Mouse (Mus musculus): ENCODE results near the gene E2f8. TPM values are rescaled to one million over a fixed set of nuclear protein-coding genes. Genes with fewer than 3 reads are reported as not detected.

E2f8 gene
- polyA plus RNA-seq, 1 experiment from 2014 or later: 5.5 TPM

DNA sequence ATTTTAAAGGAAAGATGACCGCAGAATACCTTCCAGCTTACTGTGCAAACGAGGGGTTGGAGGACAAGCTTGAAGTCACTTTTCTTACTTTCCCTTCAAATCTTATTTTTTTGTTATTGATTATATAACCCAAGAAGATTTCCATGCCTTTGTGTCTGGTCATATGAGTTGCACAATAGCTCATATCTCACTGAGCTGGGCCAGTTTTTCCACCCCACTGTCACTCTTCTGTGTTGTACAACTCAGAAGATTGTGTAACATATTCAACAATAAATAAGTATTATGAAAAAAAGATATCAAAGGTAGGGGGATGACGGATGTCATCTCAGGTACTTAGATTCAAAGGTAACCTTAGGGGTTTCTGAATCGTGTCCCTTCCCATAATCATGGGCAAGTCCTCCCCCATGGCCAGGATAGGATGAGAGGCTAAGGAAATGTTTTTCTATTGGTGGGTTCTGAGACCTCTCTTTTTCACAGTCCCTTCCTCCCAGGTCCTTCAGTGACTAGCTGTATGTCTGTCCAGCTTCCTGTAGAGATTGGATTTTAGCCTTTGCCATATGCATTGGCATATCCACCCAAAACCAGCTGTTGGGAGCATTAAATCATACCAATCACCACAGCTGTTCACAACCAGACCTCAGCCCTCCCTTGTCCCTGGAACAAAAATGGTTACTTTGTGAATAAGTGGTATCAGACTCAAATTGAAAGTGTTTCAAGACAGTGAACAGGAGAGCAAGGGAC lies 2.3 kb upstream of the E2f8 start:
- no peak for TF ChIP-seq CTCF (IDR thresholded peaks at IDR 0.05; ENCODE audit: low read depth)
- WGBS: 87% methylated on average over 4 of the region's 4 CpGs
- Histone ChIP-seq H3K4me1 (replicated peaks; ENCODE audit: insufficient read depth, low read length) (peaks cover 13% of the 10 kb centered on the region), H3K36me3 (ENCODE audit: insufficient read depth, low read length) (no peaks in the 10 kb centered on the region), H3K4me3 (replicated peaks; ENCODE audit: low read depth, low read length) (no peak overlapping the region), H3K9ac (ENCODE audit: low read depth, low read length) (no peak overlapping the region), H3K27ac (no peak overlapping the region), H3K27me3 (ENCODE audit: insufficient read depth, low read length) (no peaks in the 10 kb centered on the region), H3K9me3 (replicated peaks; ENCODE audit: low read length) (no peaks in the 10 kb centered on the region), H3K4me2 (ENCODE audit: low read length) (no peak overlapping the region)
- ATAC-seq (replicated peaks; ENCODE audit: low FRiP score, low read depth) (no peak), DNase-seq (ENCODE audit: low spot score) (no peak)

DNA sequence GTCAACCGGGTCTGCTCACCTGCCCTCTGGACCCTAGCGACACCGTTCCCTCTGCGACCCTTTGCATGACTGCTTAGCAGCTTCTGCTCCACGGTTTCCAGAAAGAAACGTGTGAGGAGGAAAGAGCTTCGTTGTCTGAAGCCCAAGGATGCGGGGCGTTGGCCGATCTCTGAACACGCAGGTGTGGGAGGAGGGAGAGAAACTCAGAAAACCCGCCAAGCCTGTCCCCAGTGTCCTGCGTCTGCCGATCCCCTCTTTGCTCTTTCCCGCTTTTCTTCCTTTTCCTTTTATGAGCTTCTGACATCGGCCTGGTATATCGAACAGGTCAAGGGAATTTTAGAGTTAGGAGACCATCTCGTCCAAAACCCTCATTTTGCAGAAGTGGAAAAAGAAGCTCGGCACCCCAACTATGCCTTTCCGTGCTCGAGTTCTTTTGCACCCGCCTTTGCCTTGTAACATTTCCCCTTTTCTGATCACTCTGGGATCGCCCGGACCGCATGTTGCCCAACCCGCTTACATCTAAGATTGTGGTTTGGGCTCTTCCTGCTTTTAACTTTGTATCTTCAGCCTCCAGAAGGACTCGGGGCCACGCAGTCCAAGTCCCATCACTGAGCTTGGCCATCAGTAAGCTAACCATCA lies 694 bp upstream of the E2f8 start:
- 1% methylated on average over 28 of the region's 28 CpGs for WGBS

DNA sequence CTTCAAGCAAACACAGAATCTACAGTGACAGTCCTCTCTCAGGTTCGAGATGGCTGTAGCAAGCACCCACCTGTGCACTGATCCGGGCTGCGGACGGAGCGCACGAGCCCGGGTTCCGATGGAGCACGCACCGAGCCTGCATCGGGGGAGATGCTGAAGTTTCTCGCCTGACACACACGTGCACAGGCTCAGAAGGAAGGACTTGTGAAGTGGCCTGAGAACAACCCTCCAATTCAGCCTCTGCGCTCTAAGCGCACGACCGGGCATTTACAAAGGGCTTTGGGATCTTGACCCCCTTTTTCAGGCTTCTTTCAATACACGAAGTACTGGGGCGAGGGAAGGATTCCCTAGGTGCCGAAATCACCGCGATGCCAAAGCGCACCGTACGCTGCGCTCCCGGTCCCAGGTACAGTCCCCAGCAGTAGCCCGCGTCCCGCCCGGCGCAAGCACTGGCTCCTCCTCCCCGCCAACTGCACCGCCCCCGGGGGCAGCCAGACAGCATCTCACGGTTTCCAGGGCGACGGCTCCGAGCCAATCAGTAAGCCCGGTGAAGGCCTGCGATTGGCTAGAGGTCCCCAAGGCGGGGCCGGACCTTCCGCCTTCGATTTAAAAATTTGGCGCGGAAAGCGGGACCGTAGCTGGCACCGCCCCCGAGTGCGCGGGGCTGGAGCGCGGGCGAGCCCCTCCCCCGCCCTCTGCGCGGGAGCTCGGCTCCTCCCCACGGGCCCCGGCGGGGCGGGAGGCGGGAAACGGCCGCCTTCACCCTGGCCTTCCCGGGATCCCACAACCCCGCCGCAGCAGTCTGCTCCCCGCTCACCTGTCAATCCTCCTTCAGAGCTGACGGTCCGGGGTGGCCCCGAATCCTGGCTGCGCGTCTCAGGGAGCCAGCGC lies 560 bp downstream of the E2f8 start:
- no peaks in the 10 kb centered on the region for H3K9me3 ChIP-seq (replicated peaks; ENCODE audit: low read length)
- H3K9ac ChIP-seq (ENCODE audit: low read depth, low read length): peak overlapping the region; percentile 78
- WGBS: under 1% methylated on average over 62 of the region's 77 CpGs
- H3K27me3 ChIP-seq (ENCODE audit: insufficient read depth, low read length): no peaks in the 10 kb centered on the region
- no peaks in the 10 kb centered on the region for H3K36me3 ChIP-seq (ENCODE audit: insufficient read depth, low read length)
- ATAC-seq (replicated peaks; ENCODE audit: low FRiP score, low read depth): peak; percentile 98
- no peak for TF ChIP-seq CTCF (IDR thresholded peaks at IDR 0.05; ENCODE audit: low read depth)
- H3K4me1 ChIP-seq (replicated peaks; ENCODE audit: insufficient read depth, low read length): 0 out of 2 replicates have a peak, but pooled peaks cover 4% of the 10 kb centered on the region
- H3K4me3 ChIP-seq (replicated peaks; ENCODE audit: low read depth, low read length): peak overlapping the region; percentile 87
- DNase-seq (ENCODE audit: low spot score): peak; percentile 99
- H3K27ac ChIP-seq: peak overlapping the region; percentile 73
- peak overlapping the region; percentile 98 for H3K4me2 ChIP-seq (ENCODE audit: low read length)

More for the DNA sequence above, 694 bp upstream of the E2f8 start:
- Histone ChIP-seq H3K36me3 (ENCODE audit: insufficient read depth, low read length) (no peaks in the 10 kb centered on the region), H3K27ac (no peak overlapping the region), H3K9ac (ENCODE audit: low read depth, low read length) (peak overlapping the region; percentile 51), H3K4me2 (ENCODE audit: low read length) (peak overlapping the region; percentile 98), H3K9me3 (replicated peaks; ENCODE audit: low read length) (no peaks in the 10 kb centered on the region), H3K27me3 (ENCODE audit: insufficient read depth, low read length) (no peaks in the 10 kb centered on the region), H3K4me1 (replicated peaks; ENCODE audit: insufficient read depth, low read length) (0 out of 2 replicates have a peak, but pooled peaks cover 4% of the 10 kb centered on the region), H3K4me3 (replicated peaks; ENCODE audit: low read depth, low read length) (peak overlapping the region; percentile 87)
- peak; percentile 52 for DNase-seq (ENCODE audit: low spot score)
- no peak for ATAC-seq (replicated peaks; ENCODE audit: low FRiP score, low read depth)
- no peak for TF ChIP-seq CTCF (IDR thresholded peaks at IDR 0.05; ENCODE audit: low read depth)

DNA sequence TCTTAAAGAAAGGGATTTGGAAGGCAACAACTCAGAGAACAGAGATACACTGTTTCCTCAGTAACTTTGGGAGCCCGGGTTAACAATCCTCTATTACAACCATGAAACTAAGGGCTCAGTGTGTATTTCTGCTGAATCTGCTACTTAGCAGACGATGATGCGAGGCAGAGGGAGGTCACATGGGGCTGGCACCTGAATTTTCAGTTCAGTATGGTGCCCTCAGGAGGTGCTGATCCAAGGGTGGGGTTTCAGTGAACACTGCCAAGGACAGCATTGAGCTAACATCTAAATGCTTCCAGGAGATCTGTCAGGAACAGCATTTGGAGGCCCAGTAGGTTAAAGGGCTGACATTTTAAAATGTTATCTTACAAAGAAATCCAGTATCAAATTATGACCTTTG lies 1.8 kb downstream of the E2f8 start:
- Histone ChIP-seq H3K4me1 (replicated peaks; ENCODE audit: insufficient read depth, low read length) (0 out of 2 replicates have a peak, but pooled peaks cover 4% of the 10 kb centered on the region), H3K36me3 (ENCODE audit: insufficient read depth, low read length) (peaks cover 9% of the 10 kb centered on the region; the same call in 1 of the 2 replicates), H3K4me3 (replicated peaks; ENCODE audit: low read depth, low read length) (no peak overlapping the region), H3K27ac (no peak overlapping the region), H3K4me2 (ENCODE audit: low read length) (peak overlapping the region; percentile 22; the same call in 1 of the 2 replicates), H3K9me3 (replicated peaks; ENCODE audit: low read length) (no peaks in the 10 kb centered on the region), H3K27me3 (ENCODE audit: insufficient read depth, low read length) (no peaks in the 10 kb centered on the region), H3K9ac (ENCODE audit: low read depth, low read length) (no peak overlapping the region)
- DNase-seq (ENCODE audit: low spot score) (no peak), ATAC-seq (replicated peaks; ENCODE audit: low FRiP score, low read depth) (no peak)
- 48% methylated on average over 3 of the region's 3 CpGs for WGBS
- TF ChIP-seq CTCF (IDR thresholded peaks at IDR 0.05; ENCODE audit: low read depth): no peak

DNA sequence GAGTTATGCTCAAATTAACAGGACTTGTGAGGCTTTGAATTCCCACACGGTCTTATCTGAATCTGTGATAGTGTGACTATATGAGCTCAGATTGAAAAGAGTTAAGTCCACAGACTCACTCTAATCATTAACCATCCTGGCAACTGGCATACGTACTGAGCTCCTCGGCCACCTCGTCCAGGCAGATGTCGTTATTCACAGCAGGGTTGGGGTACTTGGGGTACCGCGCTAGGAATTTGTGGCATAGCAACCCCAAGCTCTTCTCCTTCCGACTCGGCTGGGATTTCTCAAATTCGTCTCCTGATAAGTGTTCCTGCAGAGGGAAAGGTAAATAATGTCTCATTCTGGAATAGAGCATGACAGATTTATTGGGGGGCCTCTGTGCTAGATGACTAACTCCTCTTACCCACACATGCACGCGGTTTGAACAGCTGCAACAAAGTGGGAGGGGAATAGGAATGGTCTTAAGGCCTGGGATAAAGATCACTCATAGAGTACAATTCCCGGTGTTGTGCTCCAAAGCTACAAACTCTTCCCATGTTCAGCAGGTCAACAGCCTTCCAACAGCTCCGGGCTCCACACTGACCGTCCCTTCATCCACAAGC lies 3.5 kb downstream of the E2f8 start:
- no peaks in the 10 kb centered on the region for H3K27me3 ChIP-seq (ENCODE audit: insufficient read depth, low read length)
- peak; percentile 47 for DNase-seq (ENCODE audit: low spot score)
- H3K36me3 ChIP-seq (ENCODE audit: insufficient read depth, low read length): peaks cover 19% of the 10 kb centered on the region
- no peak for ATAC-seq (replicated peaks; ENCODE audit: low FRiP score, low read depth)
- H3K9me3 ChIP-seq (replicated peaks; ENCODE audit: low read length): no peaks in the 10 kb centered on the region
- 30% methylated on average over 15 of the region's 15 CpGs for WGBS
- 0 out of 2 replicates have a peak, but pooled peaks cover 4% of the 10 kb centered on the region for H3K4me1 ChIP-seq (replicated peaks; ENCODE audit: insufficient read depth, low read length)
- no peak overlapping the region for H3K4me3 ChIP-seq (replicated peaks; ENCODE audit: low read depth, low read length)
- no peak overlapping the region for H3K9ac ChIP-seq (ENCODE audit: low read depth, low read length)
- H3K27ac ChIP-seq: no peak overlapping the region
- no peak for TF ChIP-seq CTCF (IDR thresholded peaks at IDR 0.05; ENCODE audit: low read depth)
- H3K4me2 ChIP-seq (ENCODE audit: low read length): 0 out of 2 replicates have a peak overlapping the region, but pooled peaks have one; percentile 4
